Mouse (Mus musculus) layer of hippocampus, adult 9-10 months (tissue): ENCODE results near the gene Cd37.

Experiments used
- DNase-seq: peaks from one replicate; pipeline ENCODE4 v3.0.0; 2022; ENCODE audit warnings: low spot score

Cd37 gene

DNA sequence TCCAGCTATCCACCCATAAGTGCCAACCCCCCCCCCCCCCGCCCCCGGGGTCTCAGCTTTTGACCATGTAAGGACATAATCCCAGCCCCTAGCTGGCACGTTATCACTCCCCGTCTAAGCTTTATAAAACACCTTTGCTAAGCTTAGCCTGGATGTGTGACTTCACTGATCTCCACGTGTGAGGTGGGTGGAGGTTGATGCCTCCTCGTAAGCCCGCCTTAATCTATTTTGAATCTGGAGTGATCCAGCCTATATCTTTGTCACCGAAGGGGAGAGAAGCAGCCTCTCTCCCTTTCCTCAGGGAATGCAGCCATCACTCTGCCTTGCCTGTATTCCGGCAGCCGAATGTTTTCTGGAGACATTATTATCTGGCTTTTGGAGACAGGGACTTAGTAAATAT lies 36.3 kb downstream of the Cd37 start:
- no peak for DNase-seq

DNA sequence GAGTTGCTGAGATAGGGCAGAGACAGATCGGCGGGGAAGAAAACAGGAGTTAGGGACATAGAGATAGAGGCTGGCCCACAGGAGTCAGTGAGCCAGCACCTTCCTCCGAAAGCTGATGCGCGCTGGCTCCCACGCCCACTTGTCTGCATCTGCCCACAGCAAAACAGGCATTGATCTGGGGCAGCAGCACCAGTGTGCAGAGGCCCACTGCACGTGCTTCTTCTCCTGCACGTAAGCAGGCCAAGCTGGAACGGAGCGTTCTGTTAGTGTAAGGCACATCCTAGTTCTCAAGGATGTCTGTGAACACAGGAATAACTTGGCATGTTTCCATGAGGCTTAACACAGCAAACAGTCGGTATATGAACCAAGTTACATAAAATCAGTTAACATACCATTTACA lies 40.0 kb downstream of the Cd37 start:
- DNase-seq: no peak

DNA sequence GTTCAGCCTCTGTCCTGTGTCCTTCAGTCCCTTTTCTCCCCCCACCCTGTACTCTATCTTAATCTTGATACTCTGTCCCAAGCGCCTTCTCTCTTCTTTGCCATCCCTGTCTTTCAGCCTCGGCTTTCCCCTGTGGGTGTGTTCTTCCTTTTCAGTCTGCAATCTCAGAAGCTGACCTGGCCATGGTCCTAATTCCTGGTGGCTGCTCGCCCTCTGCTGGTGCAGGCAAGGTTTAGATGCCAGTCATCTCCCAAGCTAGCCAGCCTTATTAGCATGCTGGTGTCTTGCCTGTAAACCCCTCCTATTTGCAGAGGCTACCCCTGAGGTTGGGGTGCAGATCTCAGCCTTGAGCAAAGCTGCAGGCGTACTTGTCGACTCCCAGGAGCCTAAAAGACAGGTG lies 40.5 kb downstream of the Cd37 start:
- DNase-seq: peak; percentile 47

DNA sequence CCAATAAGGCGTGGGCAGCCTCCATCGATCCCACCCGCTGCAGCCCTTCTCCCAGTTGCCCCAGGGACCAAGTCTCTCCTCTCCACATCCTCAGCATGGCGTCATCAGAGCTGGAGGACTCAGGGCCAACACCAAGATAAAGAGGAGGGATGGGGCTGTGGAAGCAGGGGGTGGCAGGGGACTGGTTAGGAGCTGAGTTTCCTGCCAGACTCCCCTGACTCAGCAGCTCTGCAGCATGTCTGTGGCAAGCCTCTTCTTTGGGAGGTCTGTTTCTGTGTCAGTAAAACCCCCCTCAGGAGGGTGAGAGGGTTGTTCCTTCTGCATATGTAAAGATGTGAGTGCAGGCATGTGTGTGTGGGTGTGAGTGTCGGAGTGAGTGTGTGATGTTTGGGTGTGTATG lies 41.9 kb downstream of the Cd37 start:
- no peak for DNase-seq

DNA sequence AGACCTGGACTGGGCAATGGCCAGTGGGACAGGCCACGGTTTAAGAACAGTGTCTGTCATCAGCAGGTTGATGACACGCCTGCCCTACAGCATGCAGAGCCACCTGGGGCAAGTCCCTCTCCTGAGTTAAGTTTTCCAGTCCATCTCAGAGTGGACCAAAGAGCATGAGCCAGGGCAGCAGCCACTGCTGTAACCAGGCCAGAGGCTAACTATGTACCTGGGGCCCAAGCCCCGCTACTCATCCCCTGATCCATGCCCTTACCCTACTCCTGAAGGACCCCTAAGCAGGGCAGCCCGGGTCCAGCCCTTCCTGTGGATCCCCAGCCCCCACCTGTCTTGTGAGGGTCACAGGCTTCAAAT lies 42.8 kb downstream of the Cd37 start:
- no peak for DNase-seq

DNA sequence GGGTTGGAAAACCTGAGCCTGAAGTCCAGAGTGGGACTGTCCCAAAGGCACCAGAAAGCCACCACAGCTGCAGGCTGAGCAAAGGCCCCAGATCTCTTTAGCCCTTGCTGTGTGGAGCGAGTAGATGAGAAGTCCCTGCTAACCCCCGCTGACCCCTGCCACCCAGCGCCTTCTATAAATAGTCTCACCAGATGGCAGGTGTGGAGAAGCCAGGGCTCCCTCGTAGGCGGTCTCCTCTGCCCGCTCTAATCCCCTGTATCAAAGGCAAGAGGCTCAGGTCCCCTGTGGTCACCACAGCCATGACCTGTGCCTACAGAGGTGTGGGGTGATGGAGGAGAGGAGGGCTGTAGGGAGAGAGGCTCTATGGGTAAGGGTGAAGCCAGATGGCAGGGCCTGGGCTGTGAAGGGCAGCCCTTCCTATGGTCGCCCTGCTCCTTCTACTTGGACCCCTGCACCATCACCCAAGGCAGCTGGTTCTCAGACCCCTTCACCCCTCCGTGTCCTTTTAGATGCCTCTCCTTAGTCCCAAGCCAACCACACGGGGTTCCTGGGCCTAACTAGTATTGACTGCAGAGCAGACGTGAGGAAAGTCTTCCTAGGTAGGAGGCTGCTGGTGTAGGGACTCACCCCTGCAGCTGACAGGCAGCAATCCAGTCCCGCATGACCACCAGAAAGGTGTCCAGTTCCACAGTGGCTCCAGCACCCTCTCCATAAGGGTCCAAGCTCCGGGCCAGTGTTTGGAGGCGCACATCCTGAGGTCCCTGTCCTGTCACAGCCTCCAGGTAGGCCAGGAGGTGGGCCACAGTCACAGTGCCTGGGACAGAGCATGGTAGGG lies 43.4 kb downstream of the Cd37 start:
- DNase-seq: no peak

DNA sequence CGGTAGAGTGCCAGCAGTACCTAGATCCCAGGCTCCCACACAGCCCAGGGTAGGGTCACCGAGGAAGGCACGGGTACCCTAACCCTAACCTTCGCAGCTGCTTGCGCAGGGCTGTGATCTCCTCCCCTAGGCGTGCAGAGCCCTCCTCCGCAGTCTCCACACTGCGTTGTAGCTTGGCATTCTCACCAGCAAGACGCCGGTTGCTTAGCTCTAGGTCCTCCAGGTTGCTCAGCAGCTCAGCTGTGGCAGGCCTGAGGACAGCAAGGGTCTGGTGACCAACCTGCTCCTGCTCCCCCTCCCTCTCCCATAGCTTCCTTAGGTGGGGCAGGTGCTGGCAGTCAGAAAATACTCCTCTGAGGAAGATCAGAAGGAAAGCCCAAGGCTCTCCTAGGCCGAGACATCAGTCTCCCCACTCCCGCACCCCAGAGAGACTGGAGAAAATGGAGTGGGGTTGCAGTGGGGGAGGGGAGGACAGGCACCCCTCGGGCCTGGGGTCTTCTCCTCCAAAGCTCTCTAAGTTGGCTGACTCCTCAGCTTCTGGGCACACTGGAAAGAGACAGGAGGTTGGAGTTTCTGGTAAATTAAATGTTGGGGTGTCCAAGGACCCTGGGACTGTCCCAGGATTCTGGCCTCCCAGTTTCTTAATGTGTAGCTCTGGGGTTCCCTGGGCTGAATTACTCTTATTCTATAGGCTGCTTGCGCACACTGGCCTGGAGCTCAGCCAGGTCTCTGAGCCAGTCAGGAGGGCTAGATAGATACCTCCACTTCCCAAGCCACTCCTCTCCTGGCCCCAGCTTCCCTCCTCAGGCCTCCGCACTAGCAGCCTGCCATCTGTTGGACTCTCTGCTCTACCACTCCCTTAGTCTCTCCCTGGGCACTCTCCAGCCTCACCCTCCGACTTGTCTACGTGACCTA lies 44.8 kb downstream of the Cd37 start:
- no peak for DNase-seq

DNA sequence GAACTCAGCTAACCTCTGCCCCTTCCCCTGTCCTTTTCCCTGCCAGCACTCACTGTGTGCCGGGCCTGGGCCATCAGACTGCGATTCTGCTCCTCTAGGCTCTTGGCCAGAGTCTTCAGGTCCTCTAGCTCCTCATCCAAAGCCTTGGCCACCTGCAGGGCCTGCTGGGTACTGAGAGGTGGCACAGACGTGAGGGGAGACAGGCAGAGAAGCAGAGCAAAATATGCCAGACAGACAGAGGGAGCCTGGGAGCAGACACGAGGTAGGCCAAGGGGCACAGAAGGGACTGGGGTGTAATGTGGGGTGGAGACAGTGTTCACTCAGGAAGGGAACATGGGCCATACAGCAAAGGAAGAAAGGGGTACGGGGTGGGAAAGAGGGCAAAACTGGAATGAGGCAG lies 45.5 kb downstream of the Cd37 start:
- DNase-seq: no peak

DNA sequence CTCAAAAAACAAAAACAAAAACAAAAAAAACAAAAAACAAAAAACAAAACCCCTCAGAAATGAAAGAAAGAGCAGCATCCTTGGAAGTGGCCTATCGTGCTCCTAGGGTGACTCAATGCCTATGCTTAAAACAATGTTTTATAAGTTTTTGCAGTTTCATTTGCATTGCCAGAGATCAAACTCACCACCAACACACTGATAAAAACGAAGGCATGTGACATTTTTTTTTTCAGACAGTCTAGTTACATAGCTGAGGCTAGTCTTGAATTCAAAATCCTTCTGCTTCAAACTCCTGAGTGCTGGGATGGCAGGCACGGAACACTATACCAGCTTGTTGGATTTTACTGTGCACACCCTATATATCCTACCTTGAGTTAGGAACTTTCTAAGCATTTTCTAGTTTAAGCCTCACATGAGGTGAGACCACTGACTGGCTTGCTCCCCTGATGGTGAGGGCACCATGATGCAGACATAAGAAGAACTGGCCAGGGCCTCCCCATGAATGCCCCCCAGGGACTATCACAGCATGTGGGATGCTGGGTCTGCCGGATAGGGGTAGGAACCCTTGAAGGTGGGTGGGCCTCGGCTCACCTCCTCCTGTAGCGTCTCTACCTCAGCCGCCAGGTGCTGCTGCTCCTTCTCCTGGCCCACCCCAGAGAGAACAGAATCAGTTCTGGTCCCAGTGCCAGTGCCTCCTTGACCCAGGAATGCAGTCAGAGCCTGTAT lies 46.2 kb downstream of the Cd37 start:
- no peak for DNase-seq

DNA sequence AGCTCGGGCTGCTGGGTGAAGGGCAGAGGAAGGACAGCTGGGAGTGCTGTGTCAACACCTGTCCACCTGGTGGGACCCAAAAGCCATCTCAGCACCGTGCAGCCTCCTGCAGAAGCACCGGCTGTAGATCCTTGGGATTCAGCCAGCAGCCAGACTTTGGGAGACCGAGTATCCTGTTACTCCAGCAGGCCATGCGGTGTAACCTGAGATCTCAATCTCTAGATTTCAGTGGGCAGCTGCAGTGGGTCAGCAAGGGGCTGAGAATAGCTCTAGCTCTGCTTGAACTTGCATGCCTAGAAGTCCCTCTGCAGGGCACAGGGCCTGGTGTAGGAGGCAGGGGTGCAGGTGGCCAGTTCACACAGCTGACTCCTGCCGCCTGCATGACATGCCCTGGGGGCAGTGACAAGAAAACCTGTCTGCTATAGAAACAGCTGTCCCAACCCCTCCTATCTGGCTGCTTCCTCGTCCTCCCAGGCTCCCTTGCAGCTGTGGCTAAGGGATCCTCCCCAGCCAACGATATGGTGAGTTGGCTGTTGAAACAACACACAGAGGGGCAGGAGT lies 47.0 kb downstream of the Cd37 start:
- DNase-seq: no peak

DNA sequence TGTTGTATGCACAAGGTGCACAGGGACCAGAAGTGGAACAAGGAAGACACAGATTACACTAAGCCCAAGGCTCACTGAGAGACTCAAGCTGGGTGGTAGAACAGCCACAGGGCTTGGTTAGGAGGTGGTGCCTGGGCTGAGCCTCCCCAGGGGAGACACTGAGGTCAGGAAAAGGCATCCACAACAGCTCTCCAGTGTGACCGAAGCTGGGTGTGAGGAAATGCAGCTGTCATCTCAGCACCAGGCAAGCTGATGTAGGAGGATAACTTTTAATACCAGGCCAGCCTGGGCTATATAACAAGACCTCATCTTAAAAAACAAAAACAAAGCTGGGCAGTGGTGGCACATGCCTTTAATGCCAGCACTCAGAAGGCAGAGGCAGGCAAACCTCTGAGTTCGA lies 47.8 kb downstream of the Cd37 start:
- DNase-seq: no peak

DNA sequence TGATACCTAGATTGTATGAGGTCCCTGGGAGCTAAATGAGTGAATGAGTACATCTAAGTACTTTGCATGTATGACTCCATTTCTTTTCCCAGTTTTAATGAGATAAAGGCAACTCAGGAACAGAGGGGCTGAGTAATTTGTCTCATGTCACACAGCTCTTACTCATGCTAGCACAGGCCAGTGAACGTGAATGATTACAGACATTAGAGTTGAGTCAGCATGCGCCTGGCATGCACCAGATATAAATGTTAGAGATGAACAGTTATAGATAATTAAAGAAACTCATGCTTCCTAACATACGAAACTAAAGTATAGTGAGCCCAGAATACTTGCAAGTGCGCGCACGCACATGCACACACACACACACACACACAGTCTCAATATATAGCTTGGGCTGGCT lies 48.7 kb downstream of the Cd37 start:
- no peak for DNase-seq

DNA sequence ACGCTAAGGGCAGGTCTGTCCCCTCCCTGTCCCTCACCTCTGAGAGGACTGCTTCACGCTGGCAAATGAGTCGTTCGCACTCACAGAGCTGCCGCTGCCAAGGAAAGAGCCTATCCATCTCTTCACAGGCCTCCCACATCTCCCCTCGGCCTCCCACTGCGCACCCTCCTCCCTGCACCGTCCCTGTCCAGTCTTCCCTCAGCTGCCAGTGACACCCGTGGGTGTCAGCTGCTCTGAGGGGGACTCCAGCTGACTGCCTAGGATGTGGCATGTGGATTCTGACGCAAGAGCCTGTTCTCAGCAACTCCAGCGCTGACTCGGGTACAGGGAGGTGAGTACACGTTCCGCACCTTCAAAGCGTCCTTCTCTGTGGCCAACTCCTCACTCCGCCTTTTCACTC lies 49.3 kb downstream of the Cd37 start:
- no peak for DNase-seq

DNA sequence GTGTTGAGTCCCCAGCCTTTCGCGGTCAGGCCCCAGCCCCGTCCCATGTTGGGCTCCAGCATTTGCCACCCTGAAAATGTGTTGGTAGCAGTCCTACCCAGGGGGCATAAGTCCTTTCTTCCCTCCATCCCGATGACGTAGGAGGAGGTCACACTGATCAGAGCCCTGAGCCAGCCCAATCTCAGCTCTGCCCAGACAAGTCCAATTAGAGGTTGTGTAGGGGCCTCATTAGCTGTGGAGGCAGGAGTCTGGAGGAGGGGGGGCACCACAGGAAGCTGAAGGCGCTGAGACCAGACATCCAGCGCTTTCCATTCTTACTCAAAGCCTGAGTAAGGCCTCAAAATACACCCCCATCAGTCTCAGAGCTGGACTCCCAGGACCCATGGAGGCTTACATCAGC lies 53.0 kb downstream of the Cd37 start:
- no peak for DNase-seq

DNA sequence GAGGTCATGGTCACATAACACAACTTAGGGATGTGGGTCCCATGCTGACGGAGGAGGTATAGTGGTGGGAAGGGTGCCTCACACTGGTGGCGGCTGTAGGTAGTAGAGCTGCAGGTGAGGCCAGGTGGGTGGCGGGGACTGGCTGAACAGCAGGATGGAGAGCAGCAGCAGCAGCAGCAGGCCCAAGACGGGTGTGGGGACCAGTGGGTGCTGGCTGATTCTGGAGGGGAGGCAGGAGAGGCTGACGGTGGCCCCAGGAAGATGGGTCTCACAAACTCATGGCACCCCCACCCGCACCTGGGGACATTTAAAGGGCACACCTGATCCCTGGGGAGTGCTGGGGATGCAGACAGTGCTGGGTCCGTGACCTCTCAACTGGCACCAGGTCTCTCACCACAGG lies 55.2 kb downstream of the Cd37 start:
- DNase-seq: no peak
